Mouse (Mus musculus): ENCODE results near the gene Traf3ip2.

GRCm38 (mm10) chr10:39678199-39678791, 65.6 kb downstream of the Traf3ip2 start:
- TF ChIP-seq CTCF (IDR thresholded peaks at IDR 0.05) (no peak), EP300 (IDR thresholded peaks at IDR 0.05) (no peak)
